Mouse (Mus musculus): ENCODE data around the gene Unc93a2. TPM values are rescaled to one million over a fixed set of nuclear protein-coding genes. Genes with fewer than 3 reads are reported as not detected.
A peak's percentile ranks its signal among the peaks of the same experiment; 100 is the strongest.
"Not testable (repeated sequence)": the region's sequence is repeated elsewhere in the genome, so short reads cannot be mapped to it uniquely, and the experiment has no call there.

Unc93a2 gene
- not detected for total RNA-seq (2021)

DNA sequence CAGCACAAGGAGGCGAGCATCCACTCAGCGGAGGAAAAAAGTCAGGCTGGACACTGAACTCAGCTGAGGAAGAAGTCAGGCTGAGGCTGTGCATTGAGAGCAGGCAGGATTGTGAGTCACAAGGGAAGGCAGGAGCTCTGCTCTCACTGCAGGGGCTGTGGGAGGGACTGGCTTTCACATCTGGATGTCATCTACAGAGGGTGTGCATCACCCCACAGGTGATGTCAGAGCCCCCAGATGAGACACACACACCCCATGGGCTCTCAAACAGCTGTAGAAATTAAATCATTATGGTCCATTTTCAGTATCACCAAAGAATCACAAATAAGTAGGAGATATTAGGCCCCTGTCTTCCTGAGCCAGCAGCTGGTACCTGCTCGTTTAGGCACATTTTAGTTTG is at the start of gene Unc93a2:
Gene Unc93a2, minus strand, starts transcription at position 101 of the 400 bp plus-strand sequence.
- DNase-seq (ENCODE audit: low spot score in 2 of 2); intact Hi-C loops (cut with DNase I): not testable (repeated sequence)

DNA sequence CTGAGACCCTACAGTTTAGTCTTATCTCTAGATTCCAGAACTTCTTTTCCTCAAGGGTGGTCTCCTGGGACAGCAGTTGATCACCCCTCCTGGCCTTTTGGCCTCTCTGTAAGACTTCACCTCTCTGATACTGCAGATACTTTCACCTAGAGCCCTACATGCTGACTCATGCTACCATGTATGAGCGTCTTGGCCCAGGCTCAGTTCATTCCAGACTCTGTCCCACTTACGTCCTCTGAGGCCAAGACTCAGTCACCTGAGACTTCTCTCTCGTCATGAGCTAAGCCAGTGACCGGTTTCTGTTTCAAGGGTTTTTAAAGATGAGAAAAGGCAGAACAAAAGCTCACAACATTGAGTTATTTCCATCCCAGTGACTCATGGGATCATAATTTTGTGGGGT is 48.9 kb upstream of the Unc93a2 start:
- DNase-seq (ENCODE audit: low spot score in 2 of 2); intact Hi-C loops (cut with DNase I): not testable (repeated sequence)

DNA sequence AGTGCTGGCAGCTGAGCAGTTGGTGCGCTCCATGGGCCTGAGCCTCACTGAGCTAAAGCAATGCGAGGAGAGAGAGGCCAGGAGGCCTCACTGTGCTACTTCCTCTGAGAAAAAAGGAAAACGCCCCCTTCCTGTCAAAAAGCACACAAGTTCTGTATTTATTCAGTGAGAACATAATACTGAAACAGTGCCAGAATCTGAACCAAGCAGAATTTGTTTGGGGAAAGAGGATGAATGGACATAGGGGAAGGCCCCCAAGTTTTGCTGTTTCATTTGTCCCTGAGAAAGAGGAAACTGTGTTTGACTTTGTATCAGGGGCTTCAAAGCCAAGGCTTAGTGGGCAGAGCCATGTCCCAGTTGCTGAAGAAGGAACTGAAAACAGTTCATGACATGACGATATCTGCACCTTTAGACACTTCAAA is 45.0 kb upstream of the Unc93a2 start:
- intact Hi-C loops (cut with DNase I); DNase-seq (ENCODE audit: low spot score in 2 of 2): not testable (repeated sequence)

DNA sequence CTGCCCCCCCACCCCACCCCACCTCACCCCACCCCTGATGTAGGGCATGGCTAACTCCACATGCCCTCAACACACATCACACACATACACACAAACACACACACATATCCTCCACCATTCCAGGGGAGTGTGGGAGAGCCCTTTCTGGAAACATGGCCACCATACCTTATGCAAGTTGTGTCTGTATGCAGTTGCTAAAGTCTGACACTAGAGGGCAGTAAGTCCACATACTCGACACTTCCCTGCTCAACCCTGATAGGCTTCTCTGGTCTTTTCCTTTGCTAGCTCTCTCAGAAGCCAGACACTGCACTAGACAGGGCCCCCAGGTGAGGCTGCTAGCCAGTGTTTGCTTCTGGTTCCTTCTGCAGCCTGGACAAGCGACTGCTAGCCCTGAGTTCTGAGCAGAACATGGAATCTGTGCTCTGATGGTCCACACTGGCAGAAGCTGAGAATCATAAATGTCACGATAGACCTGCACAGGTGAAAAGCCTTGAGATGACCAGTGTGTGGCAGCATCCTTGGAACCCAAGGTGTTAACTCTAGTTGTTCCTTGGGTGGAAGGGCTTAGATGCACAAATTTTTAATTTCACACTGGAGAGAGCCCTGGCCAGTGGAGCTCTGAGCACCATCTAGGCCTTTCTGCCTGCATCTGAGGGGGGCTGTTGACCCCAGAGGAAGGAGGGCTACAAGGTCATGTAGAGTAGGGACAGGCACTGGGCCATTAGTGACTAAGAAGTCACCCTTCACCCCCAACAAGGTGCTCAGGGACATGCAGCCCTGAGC is 35.1 kb upstream of the Unc93a2 start:
- DNase-seq (ENCODE audit: low spot score in 2 of 2): peak in 1 of 2 experiments; percentile 12
- intact Hi-C loops (cut with DNase I): not testable (repeated sequence)

DNA sequence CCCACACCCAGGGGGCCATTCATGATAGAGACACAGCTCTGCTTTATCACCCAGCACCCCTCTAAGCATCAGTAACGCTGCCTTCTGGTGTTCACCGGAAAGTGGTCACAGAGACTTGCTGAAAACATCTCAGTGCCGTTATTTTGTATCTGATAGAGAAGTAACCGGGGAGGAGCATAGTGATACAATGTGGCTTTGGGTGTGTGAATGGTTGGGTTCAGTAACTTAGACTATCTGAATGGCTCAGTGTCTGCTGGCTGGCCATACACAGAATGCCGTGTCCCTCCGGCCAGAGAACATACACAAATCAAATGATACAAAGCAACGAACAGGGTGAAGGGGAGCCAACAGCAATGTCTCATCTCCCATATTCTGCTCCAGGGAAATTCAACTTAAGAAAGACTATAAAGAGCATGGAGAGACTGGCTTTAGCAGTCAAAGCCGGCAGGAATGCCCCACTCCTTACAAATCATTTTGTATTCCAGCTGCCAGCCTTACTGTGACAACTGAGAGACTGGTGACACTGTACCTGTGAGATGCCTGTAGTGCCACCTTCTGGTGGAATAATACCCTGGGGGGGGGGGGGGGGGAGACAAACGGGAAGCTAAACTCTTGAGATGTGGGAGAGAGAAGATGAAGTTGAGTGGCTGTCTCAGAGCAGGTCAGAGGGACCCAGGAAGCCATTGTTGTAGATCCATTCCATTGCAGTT is 29.5 kb upstream of the Unc93a2 start:
- intact Hi-C loops (cut with DNase I); DNase-seq (ENCODE audit: low spot score in 2 of 2): not testable (repeated sequence)

DNA sequence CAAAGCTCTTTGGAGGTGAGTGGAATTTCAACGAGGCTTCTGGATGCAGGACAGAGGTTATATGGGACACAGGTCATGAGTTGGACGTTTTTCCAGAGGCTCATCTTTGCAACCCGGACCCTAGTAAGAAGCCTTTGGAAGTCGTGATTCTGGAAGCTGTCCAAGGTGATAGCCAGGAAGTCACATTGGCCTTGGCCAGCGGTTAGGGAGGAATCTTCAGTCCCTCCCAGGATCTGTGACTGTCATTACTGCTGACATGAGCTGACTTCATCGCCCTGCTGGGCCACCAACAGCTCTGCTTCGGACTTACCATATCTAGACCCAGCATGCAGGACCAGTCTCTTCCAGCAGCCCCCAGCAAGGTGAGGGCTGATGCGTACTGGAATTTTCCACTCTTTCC is 28.1 kb upstream of the Unc93a2 start:
- DNase-seq (ENCODE audit: low spot score in 2 of 2); intact Hi-C loops (cut with DNase I): not testable (repeated sequence)

DNA sequence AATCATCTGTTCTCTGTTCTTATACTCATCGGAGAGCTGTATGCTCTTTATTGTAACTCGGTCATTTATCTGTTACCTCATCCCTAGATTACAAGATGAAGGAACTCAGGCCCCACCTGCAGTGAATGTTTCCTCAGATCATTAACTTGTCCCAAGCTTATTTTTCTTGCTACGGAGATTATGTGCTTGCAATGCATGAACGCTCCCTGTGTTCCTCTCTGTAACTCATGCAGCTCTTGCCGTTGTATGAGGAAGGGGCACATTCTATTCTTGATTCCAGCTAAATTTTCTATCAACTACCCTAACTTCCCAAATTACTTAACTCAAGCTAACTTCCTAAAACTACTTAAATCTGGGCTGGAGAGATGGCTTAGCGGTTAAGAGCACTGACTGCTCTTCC is 14.5 kb upstream of the Unc93a2 start:
- intact Hi-C loops (cut with DNase I); DNase-seq (ENCODE audit: low spot score in 2 of 2): not testable (repeated sequence)

DNA sequence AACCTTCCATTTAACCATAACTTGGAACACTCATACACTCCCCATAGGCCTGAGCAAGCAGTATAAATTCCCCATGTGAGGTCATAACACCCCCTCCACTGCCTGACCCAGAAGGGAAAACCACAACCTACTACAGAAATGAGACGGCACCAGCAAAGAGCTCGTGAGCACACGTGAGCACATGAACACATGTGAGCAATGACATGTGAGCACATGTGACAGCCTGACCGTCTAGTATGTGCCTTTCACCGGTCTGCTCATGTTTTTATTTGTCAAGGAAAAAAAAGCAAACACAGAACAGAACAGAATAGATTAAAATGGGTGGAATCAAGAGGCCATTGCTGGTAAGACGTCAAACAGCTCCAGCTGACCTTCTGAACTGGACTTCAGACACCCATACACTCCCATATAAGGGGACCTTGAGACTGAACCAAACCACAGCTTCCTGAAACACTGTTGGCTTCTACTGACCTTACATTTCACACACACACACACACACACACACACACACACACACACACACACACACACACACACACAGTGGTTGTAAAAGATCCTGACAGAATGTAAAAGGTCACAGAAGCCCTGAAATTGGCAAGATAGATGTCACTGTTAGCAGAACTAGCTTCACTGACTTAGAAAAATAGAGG is 13.1 kb upstream of the Unc93a2 start:
- intact Hi-C loops (cut with DNase I); DNase-seq (ENCODE audit: low spot score in 2 of 2): not testable (repeated sequence)

DNA sequence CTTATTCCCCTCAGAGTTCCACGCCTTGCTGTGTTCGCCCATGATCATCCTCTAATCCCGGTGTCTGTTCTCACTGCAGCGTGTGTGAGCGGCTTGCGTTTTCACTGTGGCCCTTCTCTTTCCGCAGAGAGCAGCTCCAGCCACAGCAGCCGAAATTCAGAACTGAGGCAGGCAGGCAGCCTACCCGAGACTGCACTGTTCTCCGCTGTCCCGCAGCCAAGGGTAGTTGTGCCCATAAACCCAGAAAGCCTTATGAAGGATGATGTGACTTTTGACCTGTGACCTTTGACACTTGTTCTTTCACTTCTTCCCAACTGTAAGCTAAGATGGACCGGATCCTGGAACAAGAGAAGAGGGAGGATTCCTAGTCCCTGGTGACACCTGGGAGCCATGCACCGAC is 11.8 kb upstream of the Unc93a2 start:
- DNase-seq (ENCODE audit: low spot score in 2 of 2); intact Hi-C loops (cut with DNase I): not testable (repeated sequence)

DNA sequence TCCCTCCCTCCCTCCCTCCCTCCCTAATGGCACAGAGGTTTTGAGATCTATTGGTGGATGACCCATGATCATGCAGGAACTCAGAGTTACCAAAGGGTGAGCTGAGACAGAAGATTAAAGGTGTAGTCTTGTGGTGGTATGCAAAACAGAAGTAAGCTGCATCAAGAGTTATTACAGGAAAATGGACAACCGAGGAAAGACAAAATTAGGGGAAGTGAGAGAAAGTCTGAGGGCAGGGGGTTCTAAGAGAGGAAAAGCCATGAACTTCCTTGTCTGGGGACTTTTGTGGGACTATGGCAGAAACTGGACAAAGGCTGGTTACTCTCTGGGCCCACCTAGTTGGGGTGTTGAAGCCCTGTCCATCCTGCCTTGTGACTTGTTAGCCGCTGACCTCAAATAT is 11.0 kb upstream of the Unc93a2 start:
- DNase-seq (ENCODE audit: low spot score in 2 of 2); intact Hi-C loops (cut with DNase I): not testable (repeated sequence)

DNA sequence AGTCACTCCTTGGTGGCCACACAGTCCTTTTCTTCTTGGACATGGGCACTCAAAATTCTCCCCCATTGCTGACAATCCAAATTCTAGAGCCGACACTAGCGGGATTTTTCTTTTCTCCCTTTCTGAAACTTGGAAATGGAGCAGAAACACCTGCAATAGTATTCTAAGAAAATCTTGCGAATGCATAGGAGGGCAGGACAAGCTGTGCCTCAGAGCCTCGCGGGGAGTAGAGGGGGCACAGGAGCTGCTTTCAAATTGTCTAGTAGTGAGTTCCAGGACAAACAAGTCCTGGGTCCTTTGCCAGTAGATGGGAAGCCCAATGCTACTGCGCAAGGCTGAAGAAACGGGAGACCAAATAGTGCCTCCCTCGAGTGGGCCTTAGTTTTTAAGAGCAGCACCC is 10.4 kb upstream of the Unc93a2 start:
- intact Hi-C loops (cut with DNase I); DNase-seq (ENCODE audit: low spot score in 2 of 2): not testable (repeated sequence)

DNA sequence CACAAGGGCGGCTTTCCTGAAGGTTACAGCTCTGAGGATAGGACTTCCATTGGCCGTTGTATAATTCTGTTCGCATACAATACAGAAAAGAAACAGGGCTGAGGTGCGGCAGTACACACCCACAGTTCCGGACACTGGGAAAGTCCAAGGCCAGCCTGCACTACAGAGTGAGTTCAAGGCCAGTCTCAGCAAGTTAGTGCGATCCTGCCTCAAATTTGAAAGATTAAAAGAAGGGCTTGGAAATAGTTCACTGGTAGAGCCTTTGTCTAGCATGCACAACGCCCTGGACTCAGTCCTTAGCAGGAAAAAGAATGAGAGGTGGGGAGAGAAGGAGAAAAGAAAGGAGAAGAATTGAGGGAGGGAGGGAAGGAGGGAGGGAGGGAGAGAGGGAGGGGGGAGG is 9.9 kb upstream of the Unc93a2 start:
- DNase-seq (ENCODE audit: low spot score in 2 of 2); intact Hi-C loops (cut with DNase I): not testable (repeated sequence)

DNA sequence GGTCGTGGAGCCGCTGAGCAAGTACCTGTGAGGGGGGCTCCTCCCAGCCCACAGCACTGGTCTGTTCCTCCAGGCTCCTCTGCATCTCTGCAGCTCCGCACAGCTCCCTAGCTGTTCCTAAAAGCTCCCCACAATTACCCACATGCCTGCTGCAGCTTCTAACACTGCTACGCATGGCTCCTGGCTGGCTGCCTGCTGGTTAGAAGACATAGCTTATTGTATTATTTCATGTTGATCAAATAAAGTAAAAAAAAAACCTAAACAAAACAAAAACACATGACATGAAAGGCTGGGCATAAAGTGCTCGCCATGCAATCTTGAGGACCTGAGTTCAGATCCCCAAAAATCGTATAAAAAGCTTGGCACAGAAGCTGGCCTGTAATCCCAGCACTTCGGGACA is 4.6 kb upstream of the Unc93a2 start:
- intact Hi-C loops (cut with DNase I); DNase-seq (ENCODE audit: low spot score in 2 of 2): not testable (repeated sequence)

DNA sequence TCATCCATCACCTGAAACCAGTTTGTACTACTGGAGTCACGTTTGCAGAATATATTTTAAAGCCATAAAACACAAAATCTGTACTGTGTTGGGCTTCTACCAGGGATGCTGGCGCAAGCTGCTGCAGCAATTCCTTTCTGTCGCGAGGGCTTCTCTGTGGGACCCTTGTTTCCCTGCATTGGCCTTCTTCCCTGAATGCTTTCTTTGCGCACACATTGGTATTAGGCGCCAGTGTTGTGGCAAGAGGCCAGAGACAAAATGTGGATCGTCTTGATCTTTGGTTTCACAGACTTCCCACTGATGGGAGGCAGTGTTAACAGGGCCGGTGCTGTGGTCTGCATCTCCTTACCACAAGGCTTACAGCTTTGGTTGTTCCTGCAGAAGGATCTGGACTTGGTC is 3.7 kb upstream of the Unc93a2 start:
- intact Hi-C loops (cut with DNase I); DNase-seq (ENCODE audit: low spot score in 2 of 2): not testable (repeated sequence)

DNA sequence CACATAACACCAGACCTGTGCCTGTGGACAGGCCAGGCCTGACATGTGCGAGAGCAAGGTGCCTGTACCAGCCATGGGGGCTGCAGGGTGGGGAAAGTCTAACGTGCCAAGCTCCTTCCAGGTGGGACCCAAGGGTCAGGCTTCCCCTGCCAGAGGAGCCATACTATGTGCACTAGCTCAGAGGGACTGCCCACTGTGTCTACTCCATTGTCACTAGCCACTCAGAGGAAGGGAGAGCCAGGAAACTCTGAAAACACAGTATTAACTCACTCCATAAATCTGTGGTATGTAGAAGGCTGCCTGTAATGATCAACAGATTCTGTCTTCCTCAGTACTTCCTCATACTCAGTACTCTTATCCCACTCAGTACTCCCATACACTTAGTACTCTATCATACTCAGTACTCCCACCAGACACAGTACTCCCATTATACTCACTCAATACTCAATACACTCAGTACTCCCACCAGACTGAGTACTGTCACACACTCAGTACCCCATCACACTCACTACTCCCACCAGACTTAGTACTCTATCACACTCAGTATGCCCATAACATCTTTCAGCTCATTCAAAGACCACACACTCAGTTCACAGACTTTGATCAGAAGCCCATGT is 3.2 kb upstream of the Unc93a2 start:
- DNase-seq (ENCODE audit: low spot score in 2 of 2); intact Hi-C loops (cut with DNase I): not testable (repeated sequence)

DNA sequence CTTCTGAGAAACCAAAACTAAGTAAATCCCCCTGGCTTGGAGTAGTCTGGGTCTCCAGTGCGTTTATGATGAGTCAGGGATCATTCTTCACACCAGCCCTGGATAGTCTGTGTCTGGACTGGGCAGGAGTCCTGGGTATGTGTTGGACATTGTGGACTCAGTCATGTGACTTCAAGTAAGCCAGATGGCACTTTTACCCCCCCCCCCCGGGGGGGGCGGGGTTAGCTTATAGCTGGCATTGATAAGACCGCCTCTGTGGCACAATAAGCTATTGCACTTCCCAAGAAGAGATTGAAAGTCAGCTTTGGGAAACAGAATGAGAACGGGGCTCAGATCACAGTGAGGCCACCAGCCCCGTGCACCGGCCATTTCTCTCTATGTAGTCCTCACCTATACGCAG is 752 bp upstream of the Unc93a2 start:
- intact Hi-C loops (cut with DNase I); DNase-seq (ENCODE audit: low spot score in 2 of 2): not testable (repeated sequence)

DNA sequence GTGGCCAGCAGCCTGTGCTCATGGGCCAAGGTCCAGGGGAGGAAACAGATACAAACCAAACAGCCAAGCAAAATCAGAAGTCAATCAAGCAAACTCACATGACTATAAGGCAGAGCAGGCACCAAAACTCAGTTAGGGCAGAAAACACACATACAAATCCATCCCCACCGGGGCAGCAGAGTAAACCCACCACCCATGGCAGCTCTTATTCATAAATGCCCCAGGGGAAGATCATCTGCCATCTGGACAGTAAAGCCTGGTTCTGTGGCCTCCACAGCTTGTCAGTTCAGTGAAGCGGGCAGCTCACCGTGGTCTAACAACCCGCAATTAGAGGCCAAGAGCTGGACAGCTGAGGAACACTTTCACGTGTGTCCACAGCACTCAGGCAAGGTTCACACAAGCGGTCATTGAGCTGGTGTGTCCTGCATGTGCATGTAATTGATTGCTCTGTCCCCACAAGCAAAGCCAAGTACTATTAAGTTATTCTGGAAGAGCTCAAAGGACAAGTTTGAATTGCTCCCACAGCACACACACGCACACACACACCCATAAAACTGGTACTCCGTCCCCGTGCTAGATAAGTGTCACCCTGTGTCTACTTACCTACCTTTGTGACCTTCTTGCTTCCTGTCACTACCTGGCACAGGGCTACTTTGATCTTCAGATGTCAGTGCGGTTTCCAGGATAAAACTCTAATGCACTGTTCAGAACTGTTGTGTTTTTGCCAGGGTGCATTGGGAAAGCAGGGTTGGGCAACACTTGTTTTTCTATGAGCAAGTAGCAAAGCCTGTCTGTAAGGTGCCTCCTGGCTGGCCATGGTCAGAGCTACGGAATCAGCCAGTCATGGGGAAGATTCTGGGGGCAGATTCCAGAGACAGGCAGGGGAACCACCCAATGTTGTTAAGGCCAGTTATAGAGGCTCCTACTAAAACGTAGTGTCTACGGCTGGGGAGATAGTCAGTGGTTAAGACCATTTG is 1.8 kb downstream of the Unc93a2 start:
- intact Hi-C loops (cut with DNase I); DNase-seq (ENCODE audit: low spot score in 2 of 2): not testable (repeated sequence)

DNA sequence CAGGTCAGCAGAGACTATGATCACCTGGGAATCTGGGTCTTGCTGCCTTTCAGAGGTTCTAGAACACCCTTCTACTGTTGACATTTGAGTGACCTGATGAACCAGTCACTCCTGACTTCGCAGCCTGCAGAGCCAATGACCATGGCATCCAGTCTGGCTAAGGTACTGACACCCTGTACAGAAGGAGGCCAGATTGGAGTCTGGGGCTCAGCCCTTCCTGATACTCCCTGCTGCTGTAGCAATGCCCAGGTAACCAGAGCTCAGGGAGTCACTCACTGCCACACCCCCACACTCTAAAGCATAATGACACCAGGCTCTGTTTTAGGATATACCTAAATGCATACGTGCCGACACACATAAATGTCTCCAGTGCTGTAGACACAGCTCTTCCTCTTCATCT is 2.6 kb downstream of the Unc93a2 start:
- intact Hi-C loops (cut with DNase I); DNase-seq (ENCODE audit: low spot score in 2 of 2): not testable (repeated sequence)

DNA sequence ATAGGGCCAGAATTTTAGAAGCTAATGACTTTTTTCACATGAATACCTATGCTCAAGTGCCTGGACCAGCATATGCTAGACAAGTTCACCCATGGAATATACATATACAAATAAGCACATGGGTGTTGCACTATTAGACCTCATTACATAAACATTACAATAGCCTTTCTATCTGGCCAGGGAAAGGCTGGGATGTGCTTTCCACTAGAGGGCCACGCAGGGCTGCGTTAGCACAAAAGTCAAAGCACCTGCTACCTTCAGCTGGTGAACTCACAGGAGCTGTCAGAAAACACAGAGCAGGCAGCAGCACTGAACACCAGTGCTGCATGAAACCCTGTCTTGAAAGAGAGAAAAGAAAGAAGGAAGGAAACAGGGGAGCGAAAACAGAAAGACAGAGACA is 7.4 kb downstream of the Unc93a2 start:
- DNase-seq (ENCODE audit: low spot score in 2 of 2); intact Hi-C loops (cut with DNase I): not testable (repeated sequence)

All from left cerebral cortex, postnatal 36 days (tissue).